Mouse (Mus musculus): Measurements from ENCODE around the gene Nck2. TPM values are rescaled to one million over a fixed set of nuclear protein-coding genes. Genes with fewer than 3 reads are reported as not detected.
A peak's percentile ranks its signal among the peaks of the same experiment; 100 is the strongest.

Gene Nck2
- polyA plus RNA-seq, 2 experiments: 8.4 to 9.0 TPM

DNA sequence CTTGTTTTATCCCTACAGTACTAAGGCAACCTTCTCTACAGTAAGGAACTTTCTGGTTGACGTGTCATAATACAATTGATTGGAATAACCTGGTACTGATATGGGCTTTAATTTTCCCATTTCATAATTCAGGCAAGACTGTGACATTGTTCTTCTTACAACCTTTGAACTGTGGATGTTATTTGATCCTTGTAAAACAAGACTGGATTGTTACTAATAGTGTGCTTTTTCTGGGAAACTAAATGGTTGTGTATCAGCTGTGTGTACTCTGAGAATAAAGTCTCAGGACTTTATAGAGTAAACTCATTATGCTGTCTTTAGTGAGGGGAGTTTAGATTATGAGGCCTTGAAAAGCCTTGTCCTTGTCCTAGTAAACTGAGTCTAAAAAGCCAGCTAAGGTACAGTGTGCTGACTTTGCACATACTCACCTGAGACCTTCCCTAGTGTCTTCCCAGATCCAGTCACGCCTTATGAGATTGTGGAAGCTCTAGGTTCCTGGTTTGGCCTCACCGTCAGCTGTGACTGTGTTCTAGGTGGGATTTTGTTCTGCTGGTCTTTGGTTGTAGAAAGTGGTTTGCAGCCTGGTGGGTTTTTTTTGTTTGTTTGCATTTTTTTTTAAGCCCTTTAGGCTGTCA lies 48.5 kb downstream of the Nck2 start:
- ATAC-seq (ENCODE audit: insufficient read depth) (no peak), DNase-seq (ENCODE audit: low read depth in 3 of 3, low spot score in 3 of 3) (no peak)
- H3K27me3 ChIP-seq (ENCODE audit: control insufficient read depth, insufficient read depth, low read length): no peaks in the 10 kb centered on the region
- TF ChIP-seq CTCF (IDR thresholded peaks at IDR 0.05; ENCODE audit: low read depth) (no peak), EP300 (IDR thresholded peaks at IDR 0.05; ENCODE audit: low read depth) (no peak)
- H3K36me3 ChIP-seq (replicated peaks; ENCODE audit: control insufficient read depth, insufficient read depth, low read depth): no peaks in the 10 kb centered on the region
- no peak overlapping the region for H3K4me3 ChIP-seq (ENCODE audit: insufficient read depth in 1 of 2, low read depth in 2 of 2, low read length in 2 of 2)
- H3K9ac ChIP-seq (replicated peaks): no peak overlapping the region
- no peak overlapping the region for H3K4me2 ChIP-seq (ENCODE audit: low read depth)
- H3K27ac ChIP-seq: no peak overlapping the region
- peaks cover 0 to 13% of the 10 kb centered on the region in 2 experiments; a peak in 2 of 4 replicates for H3K4me1 ChIP-seq (replicated peaks; ENCODE audit: control insufficient read depth in 2 of 2, insufficient read depth in 2 of 2, low read length in 1 of 2)
- no peaks in the 10 kb centered on the region for H3K9me3 ChIP-seq (ENCODE audit: control insufficient read depth, low read length)
- 78% methylated on average over 3 of the region's 3 CpGs for WGBS (ENCODE audit: insufficient replicate concordance)

DNA sequence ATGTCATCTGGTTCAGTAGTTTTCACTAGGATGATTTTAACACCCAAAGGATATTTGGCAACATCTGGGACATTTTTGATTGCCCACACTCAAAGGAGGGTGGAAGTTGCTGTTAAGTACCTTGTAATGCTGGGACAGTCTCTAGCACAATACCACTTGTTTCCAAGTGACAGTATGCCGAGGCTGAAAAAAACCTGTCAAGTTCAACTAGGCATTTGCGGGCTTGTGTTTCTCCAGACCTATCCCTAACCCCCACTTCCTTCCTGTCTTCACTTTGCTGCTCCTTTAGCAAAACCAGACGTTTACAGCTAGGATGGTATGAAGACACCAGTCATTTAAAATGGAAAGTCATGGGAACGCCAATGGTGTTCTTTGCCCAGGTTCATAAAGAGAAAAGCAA lies 51.7 kb downstream of the Nck2 start:
- H3K4me3 ChIP-seq (ENCODE audit: insufficient read depth in 1 of 2, low read depth in 2 of 2, low read length in 2 of 2): no peak overlapping the region
- DNase-seq (ENCODE audit: low read depth in 3 of 3, low spot score in 3 of 3) (no peak), ATAC-seq (ENCODE audit: insufficient read depth) (no peak)
- no peaks in the 10 kb centered on the region for H3K36me3 ChIP-seq (replicated peaks; ENCODE audit: control insufficient read depth, insufficient read depth, low read depth)
- H3K27ac ChIP-seq: no peak overlapping the region
- peaks cover 0 to 22% of the 10 kb centered on the region in 2 experiments for H3K4me1 ChIP-seq (replicated peaks; ENCODE audit: control insufficient read depth in 2 of 2, insufficient read depth in 2 of 2, low read length in 1 of 2)
- H3K9me3 ChIP-seq (ENCODE audit: control insufficient read depth, low read length): no peaks in the 10 kb centered on the region
- WGBS (ENCODE audit: insufficient replicate concordance): 41% methylated on average over 4 of the region's 4 CpGs
- no peaks in the 10 kb centered on the region for H3K27me3 ChIP-seq (ENCODE audit: control insufficient read depth, insufficient read depth, low read length)
- TF ChIP-seq CTCF (IDR thresholded peaks at IDR 0.05; ENCODE audit: low read depth) (no peak), EP300 (IDR thresholded peaks at IDR 0.05; ENCODE audit: low read depth) (no peak)
- H3K9ac ChIP-seq (replicated peaks): no peak overlapping the region
- H3K4me2 ChIP-seq (ENCODE audit: low read depth): no peak overlapping the region

GRCm38 (mm10) chr1:43496993-43497392 lies 52.6 kb downstream of the Nck2 start:
- Histone ChIP-seq H3K4me2 (ENCODE audit: low read depth) (no peak overlapping the region), H3K9ac (replicated peaks) (no peak overlapping the region), H3K4me3 (ENCODE audit: insufficient read depth in 1 of 2, low read depth in 2 of 2, low read length in 2 of 2) (no peak overlapping the region), H3K27ac (no peak overlapping the region), H3K36me3 (replicated peaks; ENCODE audit: control insufficient read depth, insufficient read depth, low read depth) (no peaks in the 10 kb centered on the region), H3K9me3 (ENCODE audit: control insufficient read depth, low read length) (no peaks in the 10 kb centered on the region), H3K4me1 (replicated peaks; ENCODE audit: control insufficient read depth in 2 of 2, insufficient read depth in 2 of 2, low read length in 1 of 2) (peaks cover 6 to 30% of the 10 kb centered on the region in 2 experiments), H3K27me3 (ENCODE audit: control insufficient read depth, insufficient read depth, low read length) (no peaks in the 10 kb centered on the region)
- DNase-seq (ENCODE audit: low read depth in 3 of 3, low spot score in 3 of 3) (no peak), ATAC-seq (ENCODE audit: insufficient read depth) (no peak)
- TF ChIP-seq EP300 (IDR thresholded peaks at IDR 0.05; ENCODE audit: low read depth) (no peak), CTCF (IDR thresholded peaks at IDR 0.05; ENCODE audit: low read depth) (no peak)
- 67% methylated on average over 3 of the region's 3 CpGs for WGBS (ENCODE audit: insufficient replicate concordance)

DNA sequence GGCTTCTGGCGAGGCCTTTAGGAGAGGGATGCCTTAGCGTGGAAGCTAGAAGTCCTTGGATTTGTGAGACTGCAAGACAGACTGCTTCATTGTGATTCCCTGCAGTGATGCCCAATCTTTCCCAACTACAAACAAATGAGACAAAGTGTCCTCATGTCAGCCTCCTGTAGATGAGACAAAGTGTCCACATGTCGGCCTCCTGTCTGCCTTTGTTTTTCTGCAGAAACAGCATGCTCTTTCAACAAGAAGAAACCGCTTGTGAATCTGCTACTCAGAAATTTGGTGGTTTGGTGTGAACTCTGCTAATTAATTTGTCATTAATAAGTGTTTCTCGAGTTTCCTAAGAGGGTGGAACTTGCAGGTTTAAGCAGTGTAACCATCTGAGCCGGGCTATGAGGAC lies 53.6 kb downstream of the Nck2 start:
- H3K4me3 ChIP-seq (ENCODE audit: insufficient read depth in 1 of 2, low read depth in 2 of 2, low read length in 2 of 2): no peak overlapping the region
- H3K4me1 ChIP-seq (replicated peaks; ENCODE audit: control insufficient read depth in 2 of 2, insufficient read depth in 2 of 2, low read length in 1 of 2): peaks cover 13 to 40% of the 10 kb centered on the region in 2 experiments
- H3K36me3 ChIP-seq (replicated peaks; ENCODE audit: control insufficient read depth, insufficient read depth, low read depth): no peaks in the 10 kb centered on the region
- no peak overlapping the region for H3K27ac ChIP-seq
- 73% methylated on average over 6 of the region's 6 CpGs for WGBS (ENCODE audit: insufficient replicate concordance)
- TF ChIP-seq CTCF (IDR thresholded peaks at IDR 0.05; ENCODE audit: low read depth): no peak
- no peak for TF ChIP-seq EP300 (IDR thresholded peaks at IDR 0.05; ENCODE audit: low read depth)
- no peak for ATAC-seq (ENCODE audit: insufficient read depth)
- no peak overlapping the region for H3K4me2 ChIP-seq (ENCODE audit: low read depth)
- H3K27me3 ChIP-seq (ENCODE audit: control insufficient read depth, insufficient read depth, low read length): no peaks in the 10 kb centered on the region
- DNase-seq (ENCODE audit: low read depth in 3 of 3, low spot score in 3 of 3): no peak
- H3K9me3 ChIP-seq (ENCODE audit: control insufficient read depth, low read length): no peaks in the 10 kb centered on the region
- no peak overlapping the region for H3K9ac ChIP-seq (replicated peaks)

DNA sequence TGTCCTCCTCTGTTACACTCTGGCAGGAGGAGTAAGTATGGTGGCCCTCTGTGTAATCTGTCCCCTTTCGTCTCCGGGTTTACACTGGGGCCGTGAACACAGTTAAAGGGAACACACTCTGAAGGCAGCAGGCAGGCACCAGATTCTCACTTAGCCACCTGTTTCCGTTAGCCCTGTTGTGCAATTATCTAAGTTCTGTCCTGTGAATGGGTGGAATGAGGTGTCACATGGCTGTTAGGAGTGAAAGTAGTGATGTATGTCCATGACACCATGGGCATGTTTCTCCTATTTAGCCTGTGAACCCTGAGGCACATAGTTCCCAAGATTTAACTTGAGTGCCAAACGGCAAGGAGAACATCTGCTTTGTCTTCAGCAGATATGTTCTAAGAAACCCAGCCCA lies 55.7 kb downstream of the Nck2 start:
- Histone ChIP-seq H3K27me3 (ENCODE audit: control insufficient read depth, insufficient read depth, low read length) (no peaks in the 10 kb centered on the region), H3K4me3 (ENCODE audit: insufficient read depth in 1 of 2, low read depth in 2 of 2, low read length in 2 of 2) (no peak overlapping the region), H3K9ac (replicated peaks) (no peak overlapping the region), H3K36me3 (replicated peaks; ENCODE audit: control insufficient read depth, insufficient read depth, low read depth) (no peaks in the 10 kb centered on the region), H3K4me1 (replicated peaks; ENCODE audit: control insufficient read depth in 2 of 2, insufficient read depth in 2 of 2, low read length in 1 of 2) (peaks cover 13 to 46% of the 10 kb centered on the region in 2 experiments), H3K9me3 (ENCODE audit: control insufficient read depth, low read length) (no peaks in the 10 kb centered on the region), H3K27ac (no peak overlapping the region), H3K4me2 (ENCODE audit: low read depth) (no peak overlapping the region)
- no peak for TF ChIP-seq EP300 (IDR thresholded peaks at IDR 0.05; ENCODE audit: low read depth)
- peak; percentile 42; the same call in 1 of the 2 replicates for ATAC-seq (ENCODE audit: insufficient read depth)
- DNase-seq (ENCODE audit: low read depth in 3 of 3, low spot score in 3 of 3): no peak
- 39% methylated on average over 5 of the region's 5 CpGs for WGBS (ENCODE audit: insufficient replicate concordance)
